Mouse (Mus musculus) forebrain, postnatal 0 days (tissue): ENCODE results near the gene Frs3. TPM values are rescaled to one million over a fixed set of nuclear protein-coding genes. Genes with fewer than 3 reads are reported as not detected.

ENCODE experiments used
- ATAC-seq: fragments of 200-750 bp; cut with Nextera tagmentation; 2 replicates; pipeline ENCODE4 v1.8.0; 2017; ENCODE audit warnings: mild to moderate bottlenecking, moderate library complexity
- DNase-seq: peaks from one replicate; pipeline ENCODE4 v3.0.0-alpha.2; 2015
- H3K27ac ChIP-seq: fragments of 300-500 bp; sonication (generic); 2 replicates; pipeline ENCODE4 v1.5.1; 2014; ENCODE audit warnings: low read depth, mild to moderate bottlenecking, antibody characterized with exemption, low read length, moderate library complexity, mixed read lengths
- H3K27me3 ChIP-seq: fragments of 300-500 bp; sonication (generic); 2 replicates; pipeline ENCODE4 v1.6.1; 2014; ENCODE audit warnings: mild to moderate bottlenecking, low read length, mixed read lengths; ENCODE audit not compliant: insufficient read depth
- H3K36me3 ChIP-seq: fragments of 300-500 bp; sonication (generic); 2 replicates; pipeline ENCODE4 v1.6.1; 2014; ENCODE audit warnings: mild to moderate bottlenecking, moderate library complexity; ENCODE audit not compliant: insufficient read depth
- H3K4me1 ChIP-seq: fragments of 300-500 bp; sonication (generic); 2 replicates; pipeline ENCODE4 v1.6.1; 2014; ENCODE audit warnings: antibody characterized with exemption; ENCODE audit not compliant: insufficient read depth
- H3K4me2 ChIP-seq: fragments of 300-500 bp; sonication (generic); 2 replicates; pipeline ENCODE4 v1.6.1; 2014; ENCODE audit warnings: low read depth, mild to moderate bottlenecking, moderate library complexity
- H3K4me3 ChIP-seq: fragments of 300-500 bp; sonication (generic); 2 replicates; pipeline ENCODE4 v1.5.1; 2014; ENCODE audit warnings: low read depth, low read length, mixed read lengths
- H3K9ac ChIP-seq: fragments of 300-500 bp; sonication (generic); 2 replicates; pipeline ENCODE4 v1.6.1; 2014; ENCODE audit warnings: mild to moderate bottlenecking
- H3K9me3 ChIP-seq: fragments of 300-500 bp; sonication (generic); 2 replicates; pipeline ENCODE4 v1.6.1; 2016; ENCODE audit warnings: low read length
- CTCF ChIP-seq: sonication (generic); IDR thresholded peaks from 2 replicates; pipeline ENCODE4 v1.5.1; 2016; ENCODE audit warnings: antibody characterized with exemption, control low read depth, low read depth
- WGBS: fragments of 180-500 bp; shearing (Covaris S2); extraction: QIAGEN DNeasy Blood & Tissue Kit; methylation state at CpG from one replicate; pipeline ENCODE4 v1.1.7; 2014; 5-methylcytosine and 5-hydroxymethylcytosine counted together
- polyA plus RNA-seq: library from polyadenylated mRNA; unstranded; fragments of >200 nt; fragmentation: Nextera tagmentation; extraction: Ambion mirVana; gene quantifications from 2 replicates; pipeline ENCODE4 v1.2.1, GENCODE M21; 2015
- total RNA-seq: library from RNA; depleted of rRNA; stranded (reverse); fragments of >200 nt; gene quantifications from 2 replicates; pipeline ENCODE4 v1.2.3, GENCODE M21; 2014

Frs3 gene
- total and polyA plus RNA-seq, 2 experiments from 2014 or later, result 43.6 to 79.6 TPM

DNA sequence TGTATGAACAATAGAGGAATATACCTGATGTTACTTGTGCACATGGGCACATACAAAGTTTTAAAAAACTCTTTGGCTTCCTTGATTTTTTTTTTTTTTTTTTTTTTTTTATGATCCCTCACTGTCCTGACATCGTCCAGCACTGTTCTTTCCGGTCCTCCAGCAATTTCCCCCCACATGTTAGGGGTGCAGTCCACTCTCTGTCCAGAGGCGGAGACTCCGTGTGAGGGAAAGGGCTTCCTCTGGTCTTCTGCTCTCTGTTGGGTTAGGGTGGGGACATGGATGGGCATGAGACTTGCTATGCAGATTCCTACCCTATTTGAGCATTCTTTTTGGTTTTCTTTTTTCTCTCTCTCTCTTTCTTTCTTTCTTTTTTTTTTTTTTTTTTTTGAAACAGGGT, 30.9 kb upstream of the Frs3 start:
- Histone ChIP-seq H3K9ac (no peak overlapping the region), H3K27me3 (no peaks in the 10 kb centered on the region), H3K4me2 (no peak overlapping the region), H3K36me3 (0 out of 2 replicates have a peak, but pooled peaks cover 7% of the 10 kb centered on the region), H3K4me3 (no peak overlapping the region), H3K27ac (no peak overlapping the region), H3K9me3 (no peaks in the 10 kb centered on the region), H3K4me1 (no peaks in the 10 kb centered on the region)
- WGBS, result 88% methylated on average over 4 of the region's 4 CpGs
- ATAC-seq, result no peak
- TF ChIP-seq CTCF, result no peak
- DNase-seq, result no peak

- no peak overlapping the region for H3K4me2 ChIP-seq
- no peaks in the 10 kb centered on the region for H3K27me3 ChIP-seq
- DNase-seq (no peak), ATAC-seq (no peak)
- no peak overlapping the region for H3K9ac ChIP-seq
- no peak overlapping the region for H3K4me3 ChIP-seq
- H3K27ac ChIP-seq, result no peak overlapping the region
- no peaks in the 10 kb centered on the region for H3K4me1 ChIP-seq
- 91% methylated on average over 3 of the region's 3 CpGs for WGBS
- TF ChIP-seq CTCF, result no peak
- H3K36me3 ChIP-seq, result 0 out of 2 replicates have a peak, but pooled peaks cover 7% of the 10 kb centered on the region
- H3K9me3 ChIP-seq, result no peaks in the 10 kb centered on the region
These were observed 30.0 kb upstream of the Frs3 start for GRCm38 (mm10) chr17:47658741-47659243.

DNA sequence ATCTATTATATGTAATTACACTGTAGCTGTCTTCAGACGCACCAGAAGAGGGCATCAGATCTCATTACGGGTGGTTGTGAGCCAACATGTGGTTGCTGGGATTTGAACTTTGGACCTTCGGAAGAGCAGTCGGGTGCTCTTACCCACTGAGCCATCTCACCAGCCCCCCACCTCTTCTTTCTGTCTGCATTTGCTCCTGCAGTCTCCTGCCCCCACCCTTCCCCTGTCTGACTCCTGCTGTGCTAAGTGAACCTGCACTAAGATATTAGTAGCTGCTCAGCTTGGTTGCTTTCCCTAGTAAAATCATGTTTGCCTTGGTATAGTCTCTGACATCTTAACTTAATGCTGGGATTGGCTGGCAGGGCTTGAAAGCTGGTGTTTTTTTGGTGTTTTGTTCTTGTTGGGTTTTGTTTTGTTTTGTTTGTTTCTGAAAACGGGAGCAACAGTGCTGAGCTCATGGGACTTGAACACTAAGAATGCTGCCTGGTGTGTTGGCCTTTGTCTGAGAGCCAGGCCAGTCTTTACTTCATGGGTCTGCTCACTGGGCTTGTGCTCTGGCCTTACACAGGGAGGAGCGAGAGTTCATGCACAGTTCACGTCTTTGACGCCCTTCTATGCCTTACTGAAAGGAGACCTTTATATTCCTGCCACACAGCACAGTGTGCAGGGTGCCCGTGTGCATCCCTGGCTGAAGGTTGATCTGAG, 25.7 kb upstream of the Frs3 start:
- H3K27me3 ChIP-seq, result no peaks in the 10 kb centered on the region

GRCm38 (mm10) chr17:47664474-47664873, 24.4 kb upstream of the Frs3 start:
- ATAC-seq (no peak), DNase-seq (no peak)
- no peak overlapping the region for H3K27ac ChIP-seq
- 84% methylated on average over 7 of the region's 7 CpGs for WGBS
- no peak overlapping the region for H3K9ac ChIP-seq
- no peak overlapping the region for H3K4me2 ChIP-seq
- no peaks in the 10 kb centered on the region for H3K27me3 ChIP-seq
- H3K4me3 ChIP-seq, result no peak overlapping the region
- no peak for TF ChIP-seq CTCF
- H3K9me3 ChIP-seq, result no peaks in the 10 kb centered on the region
- H3K4me1 ChIP-seq, result no peaks in the 10 kb centered on the region
- 0 out of 2 replicates have a peak, but pooled peaks cover 4% of the 10 kb centered on the region for H3K36me3 ChIP-seq

More for the DNA sequence above, 25.7 kb upstream of the Frs3 start:
- Histone ChIP-seq H3K27ac (no peak overlapping the region), H3K9ac (no peak overlapping the region), H3K36me3 (0 out of 2 replicates have a peak, but pooled peaks cover 7% of the 10 kb centered on the region), H3K4me3 (no peak overlapping the region), H3K9me3 (no peaks in the 10 kb centered on the region), H3K4me2 (no peak overlapping the region), H3K4me1 (no peaks in the 10 kb centered on the region)
- DNase-seq (no peak), ATAC-seq (peak; percentile 76)
- 24% methylated on average over 9 of the region's 9 CpGs for WGBS
- TF ChIP-seq CTCF, result no peak

GRCm38 (mm10) chr17:47669166-47669565, 19.7 kb upstream of the Frs3 start:
- peak overlapping the region; percentile 5; the same call in 1 of the 2 replicates for H3K27ac ChIP-seq
- 0 out of 2 replicates have a peak, but pooled peaks cover 2% of the 10 kb centered on the region for H3K36me3 ChIP-seq
- no peak overlapping the region for H3K4me3 ChIP-seq
- H3K9ac ChIP-seq, result no peak overlapping the region
- ATAC-seq (peak; percentile 79), DNase-seq (peak; percentile 27)
- no peak overlapping the region for H3K4me2 ChIP-seq
- H3K9me3 ChIP-seq, result no peaks in the 10 kb centered on the region
- no peaks in the 10 kb centered on the region for H3K4me1 ChIP-seq
- TF ChIP-seq CTCF, result no peak
- WGBS, result 38% methylated on average over 4 of the region's 4 CpGs
- no peaks in the 10 kb centered on the region for H3K27me3 ChIP-seq

DNA sequence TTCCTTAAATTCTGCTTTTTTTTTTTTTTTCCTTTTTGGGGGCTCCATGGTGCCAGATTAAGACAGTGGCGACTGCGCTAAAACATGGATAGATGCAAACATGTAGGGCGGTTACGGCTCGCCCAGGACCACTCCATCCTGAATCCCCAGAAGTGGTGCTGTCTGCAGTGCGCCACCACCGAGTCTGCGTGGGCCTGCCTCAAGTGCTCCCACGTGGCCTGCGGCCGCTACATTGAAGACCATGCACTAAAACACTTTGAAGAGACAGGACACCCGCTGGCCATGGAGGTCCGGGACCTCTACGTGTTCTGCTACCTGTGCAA, 16.9 kb upstream of the Frs3 start:
- peak; percentile 34; the same call in 1 of the 2 replicates for ATAC-seq
- Histone ChIP-seq H3K4me1 (no peaks in the 10 kb centered on the region), H3K4me3 (peak overlapping the region; percentile 29), H3K9ac (peak overlapping the region; percentile 37; the same call in 1 of the 2 replicates), H3K27ac (no peak overlapping the region), H3K27me3 (no peaks in the 10 kb centered on the region), H3K9me3 (no peaks in the 10 kb centered on the region), H3K4me2 (peak overlapping the region; percentile 50), H3K36me3 (peaks cover 14% of the 10 kb centered on the region)
- peak; percentile 12 for DNase-seq
- WGBS, result 22% methylated on average over 14 of the region's 14 CpGs
- TF ChIP-seq CTCF, result no peak
